Mouse (Mus musculus): ENCODE data around the gene Il23a. TPM values are rescaled to one million over a fixed set of nuclear protein-coding genes. Genes with fewer than 3 reads are reported as not detected.
A peak's percentile ranks its signal among the peaks of the same experiment; 100 is the strongest.
"Not testable (repeated sequence)": the region's sequence is repeated elsewhere in the genome, so short reads cannot be mapped to it uniquely, and the experiment has no call there.

The Il23a gene
- polyA plus RNA-seq, 1 experiment from 2014 or later = not detected

DNA sequence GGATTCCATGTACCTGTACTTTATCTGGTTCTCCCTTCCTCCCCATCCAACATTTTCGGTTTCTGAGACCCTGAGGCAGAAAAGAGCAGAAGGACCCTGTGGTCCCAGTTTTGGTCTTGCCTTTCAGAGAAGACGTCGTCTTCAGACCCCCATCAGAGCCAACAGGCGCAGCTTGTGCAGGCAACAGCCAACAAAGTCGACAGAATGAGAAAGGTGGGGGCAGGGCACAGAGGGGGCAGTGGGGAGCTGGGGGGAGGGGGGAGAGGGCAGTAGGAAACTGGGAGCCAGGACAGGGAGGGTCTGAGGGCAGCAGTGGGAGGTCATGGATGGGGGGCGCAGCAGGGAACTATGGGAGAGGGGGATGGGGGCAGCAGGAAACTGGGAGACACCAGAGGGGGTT, 20.4 kb downstream of the Il23a start:
- H3K9me3 ChIP-seq = no peaks in the 10 kb centered on the region
- no peaks in the 10 kb centered on the region for H3K4me1 ChIP-seq
- H3K4me3 ChIP-seq = no peak overlapping the region
- WGBS = 58% methylated on average over 6 of the region's 6 CpGs
- H3K9ac ChIP-seq = no peak overlapping the region
- H3K4me2 ChIP-seq (replicated peaks) = no peak overlapping the region
- H3K27ac ChIP-seq = no peak overlapping the region
- no peak for ATAC-seq (ENCODE audit: insufficient number of reproducible peaks, insufficient read depth, low FRiP score, low TSS enrichment)
- H3K27me3 ChIP-seq = no peaks in the 10 kb centered on the region
- H3K36me3 ChIP-seq = peaks cover 32% of the 10 kb centered on the region

DNA sequence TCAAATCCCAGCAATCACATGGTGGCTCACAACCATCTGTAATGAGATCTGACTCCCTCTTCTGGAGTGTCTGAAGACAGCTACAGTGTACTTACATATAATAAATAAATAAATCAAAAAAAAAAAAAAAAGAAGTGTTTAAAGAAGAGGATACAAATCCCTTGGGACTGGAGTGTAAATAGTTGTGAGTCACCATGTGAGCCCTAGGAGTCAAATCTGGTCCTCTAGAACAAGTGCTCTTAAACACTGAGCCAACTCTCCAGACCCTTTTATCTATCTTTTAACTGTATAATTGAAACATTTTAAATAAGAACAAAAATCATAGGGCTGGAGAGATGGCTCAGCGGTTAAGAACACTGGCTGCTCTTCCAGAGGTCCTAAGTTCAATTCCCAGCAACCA, 23.2 kb downstream of the Il23a start:
- H3K36me3 ChIP-seq; H3K9me3 ChIP-seq; H3K4me1 ChIP-seq; ATAC-seq (ENCODE audit: insufficient number of reproducible peaks, insufficient read depth, low FRiP score, low TSS enrichment); H3K9ac ChIP-seq; H3K27me3 ChIP-seq; H3K4me2 ChIP-seq (replicated peaks); H3K27ac ChIP-seq; H3K4me3 ChIP-seq: not testable (repeated sequence)
- 86% methylated on average over 1 of the region's 1 CpGs for WGBS

DNA sequence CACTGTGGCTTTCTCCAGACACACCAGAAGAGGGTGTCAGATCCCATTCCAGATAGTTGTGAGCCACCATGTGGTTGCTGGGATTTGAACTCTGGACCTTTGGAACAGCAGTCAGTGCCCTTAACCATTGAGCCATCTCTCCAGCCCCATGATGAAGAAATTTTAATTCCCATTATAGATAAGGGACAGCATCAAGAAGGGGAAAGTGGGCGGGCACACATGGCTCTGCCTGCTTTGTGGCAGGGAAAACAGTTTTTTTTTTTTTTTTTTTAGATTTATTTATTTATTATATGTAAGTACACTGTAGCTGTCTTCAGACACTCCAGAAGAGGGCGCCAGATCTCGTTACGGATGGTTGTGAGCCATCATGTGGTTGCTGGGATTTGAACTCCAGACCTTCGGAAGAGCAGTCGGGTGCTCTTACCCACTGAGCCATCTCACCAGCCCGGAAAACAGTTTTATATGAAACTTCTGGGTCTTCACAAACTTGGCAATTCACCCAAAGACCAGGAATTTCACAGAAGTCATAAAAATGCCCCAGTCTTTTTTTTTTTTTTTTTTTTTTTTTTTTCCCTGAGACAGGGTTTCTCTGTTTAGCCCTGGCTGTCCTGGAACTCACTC, 25.6 kb downstream of the Il23a start:
- not testable (repeated sequence) for ATAC-seq (ENCODE audit: insufficient number of reproducible peaks, insufficient read depth, low FRiP score, low TSS enrichment); H3K36me3 ChIP-seq; H3K9ac ChIP-seq; H3K27ac ChIP-seq; H3K4me1 ChIP-seq; H3K27me3 ChIP-seq; H3K4me3 ChIP-seq; H3K4me2 ChIP-seq (replicated peaks); H3K9me3 ChIP-seq
- 81% methylated on average over 6 of the region's 7 CpGs for WGBS

DNA sequence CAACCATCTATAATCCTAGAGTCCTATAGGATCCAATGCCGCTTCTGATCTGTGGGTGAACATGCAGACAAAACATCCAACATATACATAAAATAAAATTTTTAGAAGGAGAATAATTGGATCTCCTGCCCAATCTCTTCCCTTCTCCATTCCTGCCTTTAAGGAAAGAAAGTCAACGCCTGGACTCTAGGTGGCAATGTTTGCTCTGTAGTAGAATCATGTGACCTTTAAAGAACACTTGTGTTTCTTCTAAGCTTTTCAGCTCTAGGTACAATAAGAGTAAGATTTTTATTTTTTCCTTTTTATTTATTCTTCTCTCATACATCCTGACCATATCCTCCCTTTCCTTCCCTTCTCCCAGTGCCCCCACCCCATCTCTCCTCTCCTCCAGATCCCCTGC, 26.7 kb downstream of the Il23a start:
- no peaks in the 10 kb centered on the region for H3K36me3 ChIP-seq
- H3K27me3 ChIP-seq = no peaks in the 10 kb centered on the region
- H3K4me1 ChIP-seq = 0 out of 2 replicates have a peak, but pooled peaks cover 6% of the 10 kb centered on the region
- no peak overlapping the region for H3K4me3 ChIP-seq
- H3K4me2 ChIP-seq (replicated peaks) = no peak overlapping the region
- no peak overlapping the region for H3K9ac ChIP-seq
- 65% methylated on average over 2 of the region's 2 CpGs for WGBS
- ATAC-seq (ENCODE audit: insufficient number of reproducible peaks, insufficient read depth, low FRiP score, low TSS enrichment) = no peak
- no peak overlapping the region for H3K27ac ChIP-seq
- H3K9me3 ChIP-seq = no peaks in the 10 kb centered on the region

DNA sequence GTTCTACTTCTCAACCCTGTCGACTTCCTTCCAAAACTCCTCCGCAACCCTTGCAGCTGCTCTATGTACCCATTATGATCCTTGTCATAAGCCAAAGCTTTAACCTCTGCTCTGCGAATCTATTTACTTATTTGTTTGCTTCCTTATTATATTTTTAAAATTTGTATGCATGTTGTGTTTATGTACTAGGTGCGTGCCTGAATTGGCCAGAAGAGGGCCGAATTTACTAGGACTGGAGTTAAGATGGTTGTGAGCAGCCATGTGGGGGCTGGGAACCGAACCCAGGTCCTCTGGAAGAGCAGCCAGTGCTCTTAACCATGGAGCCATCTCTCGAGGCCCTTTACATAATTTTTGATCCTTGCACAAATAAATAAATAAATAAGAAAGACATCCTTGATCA, 27.7 kb downstream of the Il23a start:
- WGBS = 38% methylated on average over 7 of the region's 7 CpGs
- H3K4me2 ChIP-seq (replicated peaks) = peak overlapping the region; percentile 66
- ATAC-seq (ENCODE audit: insufficient number of reproducible peaks, insufficient read depth, low FRiP score, low TSS enrichment) = no peak

DNA sequence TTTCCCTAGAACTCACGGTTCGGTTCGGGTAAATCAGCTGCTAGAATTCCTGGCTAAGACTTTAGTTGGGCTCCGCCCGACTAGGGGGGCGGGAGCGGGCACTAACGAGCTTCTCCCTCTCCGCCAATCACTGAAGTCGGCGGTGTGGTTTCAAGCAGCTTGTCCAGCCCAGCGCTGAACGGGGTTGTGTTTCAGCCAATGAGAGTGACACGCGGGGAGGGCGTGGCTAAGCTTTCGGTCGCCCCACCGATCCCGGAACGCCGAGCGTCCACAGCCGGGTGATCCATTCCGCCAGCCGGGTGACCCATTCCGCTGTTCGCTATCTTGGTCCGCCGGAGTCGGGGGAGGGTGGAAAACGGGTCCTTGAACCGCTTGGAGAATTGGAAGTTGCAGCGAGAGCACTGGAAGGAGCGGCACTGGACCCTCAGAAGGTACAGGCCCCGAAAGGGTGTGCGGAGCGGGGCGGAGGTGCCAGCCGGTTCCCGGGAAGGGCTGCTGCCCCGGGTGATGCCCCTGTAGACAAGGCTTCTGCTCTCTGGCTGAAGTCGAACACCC, 28.2 kb downstream of the Il23a start, which contains the start of gene Stat2:
Gene Stat2, plus strand, starts transcription at position 273 of the 555 bp plus-strand sequence.
- peak; percentile 97 for ATAC-seq (ENCODE audit: insufficient number of reproducible peaks, insufficient read depth, low FRiP score, low TSS enrichment)
- Histone ChIP-seq H3K4me3 (peak within 1 kb of the TSS; percentile 77), H3K36me3 (no peaks in the 10 kb centered on the region), H3K9ac (peak within 1 kb of the TSS; percentile 65), H3K9me3 (no peaks in the 10 kb centered on the region), H3K4me2 (replicated peaks) (peak within 1 kb of the TSS; percentile 66), H3K4me1 (0 out of 2 replicates have a peak, but pooled peaks cover 6% of the 10 kb centered on the region), H3K27me3 (no peaks in the 10 kb centered on the region), H3K27ac (no peak within 1 kb of the TSS)
- under 1% methylated on average over 43 of the region's 43 CpGs for WGBS

More for the DNA sequence above, 27.7 kb downstream of the Il23a start:
- H3K4me3 ChIP-seq = peak overlapping the region; percentile 77
- H3K27ac ChIP-seq = no peak overlapping the region
- H3K27me3 ChIP-seq = no peaks in the 10 kb centered on the region
- no peaks in the 10 kb centered on the region for H3K9me3 ChIP-seq
- peak overlapping the region; percentile 65 for H3K9ac ChIP-seq
- 0 out of 2 replicates have a peak, but pooled peaks cover 6% of the 10 kb centered on the region for H3K4me1 ChIP-seq
- no peaks in the 10 kb centered on the region for H3K36me3 ChIP-seq

DNA sequence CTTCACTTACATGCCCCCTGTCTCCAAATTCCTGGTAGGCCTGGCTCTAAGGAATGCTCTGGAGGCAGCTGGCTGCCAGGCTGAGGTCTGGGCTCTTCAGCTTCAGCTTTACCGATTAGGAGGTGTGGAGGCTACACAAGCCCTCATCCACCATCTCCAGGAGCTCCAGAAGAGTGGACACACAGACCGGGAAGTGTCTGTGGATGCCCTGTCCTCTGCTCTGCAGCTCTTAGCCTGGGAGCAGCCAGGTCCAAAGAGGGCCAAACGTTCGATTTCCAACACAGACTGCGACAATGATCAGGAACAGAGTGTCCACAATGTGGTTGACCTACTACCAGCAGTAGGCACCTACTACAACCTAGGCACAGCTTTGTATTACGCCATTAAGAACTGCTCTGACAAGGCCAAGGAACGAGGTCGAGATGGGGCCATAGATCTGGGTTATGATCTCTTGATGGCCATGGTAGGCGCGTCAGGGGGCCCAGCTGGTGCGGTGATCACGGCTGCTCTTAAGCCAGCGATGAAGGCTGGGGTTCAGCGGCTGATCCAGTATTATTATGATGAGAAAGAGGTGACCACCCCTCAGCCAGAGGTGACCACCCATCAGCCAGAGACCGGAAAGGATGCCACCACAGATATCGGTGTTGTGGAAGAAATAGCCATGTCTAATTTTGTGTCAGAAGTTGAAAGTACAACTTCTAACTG, 29.2 kb downstream of the Il23a start:
- H3K27ac ChIP-seq = no peak overlapping the region
- no peaks in the 10 kb centered on the region for H3K36me3 ChIP-seq
- H3K9me3 ChIP-seq = no peaks in the 10 kb centered on the region
- no peak overlapping the region for H3K9ac ChIP-seq
- no peaks in the 10 kb centered on the region for H3K27me3 ChIP-seq
- H3K4me2 ChIP-seq (replicated peaks) = peak overlapping the region; percentile 66
- 90% methylated on average over 16 of the region's 16 CpGs for WGBS
- 0 out of 2 replicates have a peak, but pooled peaks cover 6% of the 10 kb centered on the region for H3K4me1 ChIP-seq
- ATAC-seq (ENCODE audit: insufficient number of reproducible peaks, insufficient read depth, low FRiP score, low TSS enrichment) = no peak
- peak overlapping the region; percentile 77; the same call in 1 of the 2 replicates for H3K4me3 ChIP-seq

DNA sequence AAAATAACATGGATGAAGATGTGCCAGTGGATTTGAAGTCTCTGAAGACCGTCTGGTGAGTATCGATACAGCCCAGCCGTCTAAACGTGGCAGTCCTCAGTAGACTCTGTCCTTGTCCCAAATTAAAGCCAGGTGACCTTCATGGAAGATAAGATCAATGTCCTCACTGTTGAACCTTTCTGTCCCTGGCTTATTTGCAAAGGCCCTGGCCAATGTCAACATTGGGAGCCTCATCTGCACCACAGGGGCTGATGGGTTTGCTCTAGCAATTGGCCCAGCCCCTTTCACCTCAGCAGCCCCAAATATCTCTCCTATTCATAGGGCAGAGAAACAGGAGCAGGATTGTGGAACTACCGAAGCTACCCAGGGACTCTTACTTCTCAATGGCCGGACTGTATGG, 30.2 kb downstream of the Il23a start, which contains the start of gene Apof:
Gene Apof, plus strand, starts transcription at position 301 of the 400 bp plus-strand sequence.
- H3K4me3 ChIP-seq = no peak within 1 kb of the TSS
- H3K36me3 ChIP-seq = no peaks in the 10 kb centered on the region
- H3K4me1 ChIP-seq = 0 out of 2 replicates have a peak, but pooled peaks cover 6% of the 10 kb centered on the region
- no peak within 1 kb of the TSS for H3K4me2 ChIP-seq (replicated peaks)
- no peak for ATAC-seq (ENCODE audit: insufficient number of reproducible peaks, insufficient read depth, low FRiP score, low TSS enrichment)
- no peaks in the 10 kb centered on the region for H3K9me3 ChIP-seq
- no peak within 1 kb of the TSS for H3K9ac ChIP-seq
- no peaks in the 10 kb centered on the region for H3K27me3 ChIP-seq
- 49% methylated on average over 6 of the region's 6 CpGs for WGBS
- no peak within 1 kb of the TSS for H3K27ac ChIP-seq

DNA sequence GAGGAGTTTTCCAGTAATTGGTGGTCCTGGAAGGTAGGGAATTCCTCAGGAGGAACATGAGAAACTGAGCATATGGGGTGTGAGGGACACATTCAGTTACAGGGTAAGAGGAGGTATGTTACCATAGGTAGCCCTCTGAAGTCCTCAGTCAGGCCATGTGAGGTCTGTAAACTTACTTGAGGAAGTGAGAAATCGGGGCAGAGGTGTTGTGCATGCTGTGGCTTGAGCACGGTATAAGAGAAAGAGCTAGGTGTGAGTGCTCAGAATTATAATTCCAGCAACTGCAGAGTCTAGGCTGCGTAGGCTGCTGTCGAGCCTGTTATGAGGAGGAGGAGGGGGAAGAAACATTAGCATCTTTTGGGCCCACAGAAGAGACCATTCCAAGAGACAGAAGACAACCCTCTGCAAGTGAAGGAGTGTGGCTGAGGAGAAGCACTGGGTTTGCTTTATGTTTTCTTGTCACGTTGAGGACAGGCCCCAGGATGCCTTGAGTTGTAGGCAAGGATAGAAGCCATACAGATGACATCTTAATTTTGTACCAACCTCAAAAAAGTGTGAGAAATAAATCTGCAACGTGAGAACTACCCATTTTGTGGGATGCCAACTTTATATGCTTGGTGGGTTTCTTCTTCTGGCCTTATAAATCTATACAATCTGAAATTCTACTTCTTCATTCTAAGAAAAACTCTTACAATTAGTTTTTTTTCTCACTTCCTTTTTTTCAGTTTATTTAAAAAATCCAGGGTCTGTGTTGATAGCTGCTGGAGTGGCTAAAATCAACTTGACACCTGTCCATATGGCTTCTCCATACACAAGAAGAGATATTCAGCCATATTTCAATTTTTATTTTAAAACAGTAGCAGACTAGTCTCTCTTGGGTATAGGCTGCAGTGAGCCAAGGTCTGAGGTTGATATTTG, 34.9 kb downstream of the Il23a start:
- 81% methylated on average over 6 of the region's 6 CpGs for WGBS
- no peak overlapping the region for H3K9ac ChIP-seq
- no peaks in the 10 kb centered on the region for H3K27me3 ChIP-seq
- no peak overlapping the region for H3K4me2 ChIP-seq (replicated peaks)
- no peaks in the 10 kb centered on the region for H3K4me1 ChIP-seq
- no peak overlapping the region for H3K27ac ChIP-seq
- no peaks in the 10 kb centered on the region for H3K36me3 ChIP-seq
- H3K9me3 ChIP-seq = no peaks in the 10 kb centered on the region
- ATAC-seq (ENCODE audit: insufficient number of reproducible peaks, insufficient read depth, low FRiP score, low TSS enrichment) = no peak
- no peak overlapping the region for H3K4me3 ChIP-seq

DNA sequence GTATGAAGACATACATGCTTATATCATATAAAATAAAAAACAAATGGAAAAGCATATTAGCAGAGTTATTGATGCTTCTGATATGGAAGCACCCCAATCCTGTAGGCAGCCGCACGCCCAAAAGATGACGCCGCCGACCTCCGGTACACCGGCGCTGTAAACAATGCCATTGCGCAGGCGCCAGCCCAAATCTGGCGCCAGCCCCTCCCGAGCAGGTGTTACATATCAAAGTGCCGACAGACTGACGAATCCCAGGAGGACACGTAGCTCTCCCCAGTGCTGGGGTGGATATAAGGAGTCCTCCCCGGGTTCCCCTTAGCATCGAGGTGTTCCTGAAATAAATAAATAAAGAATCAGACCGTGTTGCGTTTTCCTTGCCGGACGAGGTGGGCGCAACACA, 36.3 kb downstream of the Il23a start:
- Histone ChIP-seq H3K4me2 (replicated peaks) (no peak overlapping the region), H3K4me1 (no peaks in the 10 kb centered on the region), H3K9me3 (no peaks in the 10 kb centered on the region), H3K36me3 (no peaks in the 10 kb centered on the region), H3K27ac (no peak overlapping the region), H3K9ac (no peak overlapping the region), H3K4me3 (no peak overlapping the region), H3K27me3 (no peaks in the 10 kb centered on the region)
- 73% methylated on average over 22 of the region's 22 CpGs for WGBS
- no peak for ATAC-seq (ENCODE audit: insufficient number of reproducible peaks, insufficient read depth, low FRiP score, low TSS enrichment)

DNA sequence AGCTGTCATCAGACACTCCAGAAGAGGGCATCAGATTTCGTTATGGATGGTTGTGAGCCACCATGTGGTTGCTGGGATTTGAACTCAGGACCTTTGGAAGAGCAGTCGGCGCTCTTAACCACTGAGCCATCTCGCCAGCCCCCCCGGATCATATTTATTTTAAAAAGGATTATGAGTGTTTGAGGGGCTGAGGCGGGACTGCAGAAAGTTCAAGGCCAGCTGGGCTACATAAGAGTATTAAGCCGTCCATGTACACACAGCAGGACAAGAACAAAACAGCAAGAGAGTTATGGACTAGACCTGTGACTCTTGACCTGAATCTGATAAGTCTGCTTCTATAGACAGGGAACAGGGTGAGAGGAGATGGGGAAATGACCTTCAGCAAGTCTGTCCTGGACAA, 38.2 kb downstream of the Il23a start:
- H3K9ac ChIP-seq; ATAC-seq (ENCODE audit: insufficient number of reproducible peaks, insufficient read depth, low FRiP score, low TSS enrichment); H3K27me3 ChIP-seq; H3K27ac ChIP-seq; H3K4me2 ChIP-seq (replicated peaks); H3K9me3 ChIP-seq; H3K36me3 ChIP-seq; H3K4me1 ChIP-seq; H3K4me3 ChIP-seq: not testable (repeated sequence)
- WGBS = 87% methylated on average over 7 of the region's 7 CpGs

Data from embryonic facial prominence, embryonic 12.5 days (tissue).